Mouse (Mus musculus) heart, embryonic 15.5 days (tissue): Measurements from ENCODE around the gene Git1. TPM values are rescaled to one million over a fixed set of nuclear protein-coding genes. Genes with fewer than 3 reads are reported as not detected.
A peak's percentile ranks its signal among the peaks of the same experiment; 100 is the strongest.

ENCODE experiments used
- ATAC-seq: fragments of 200-750 bp; cut with Nextera tagmentation; replicated peaks from 2 replicates; pipeline ENCODE4 v1.8.0; 2017; ENCODE audit warnings: low read depth, moderate TSS enrichment; ENCODE audit not compliant: insufficient number of reproducible peaks, insufficient read depth, low FRiP score
- H3K27ac ChIP-seq: fragments of 300-500 bp; sonication (generic); 2 replicates; pipeline ENCODE4 v1.5.1; 2015; ENCODE audit warnings: mild to moderate bottlenecking, inconsistent platforms
- H3K27me3 ChIP-seq: fragments of 300-500 bp; sonication (generic); 2 replicates; pipeline ENCODE4 v1.6.1; 2015; ENCODE audit warnings: inconsistent platforms
- H3K36me3 ChIP-seq: fragments of 300-500 bp; sonication (generic); 2 replicates; pipeline ENCODE4 v1.6.1; 2015; ENCODE audit warnings: mild to moderate bottlenecking, inconsistent platforms
- H3K4me1 ChIP-seq: fragments of 300-500 bp; sonication (generic); replicated peaks from 2 replicates; pipeline ENCODE4 v1.6.1; 2015; ENCODE audit warnings: inconsistent platforms
- H3K4me2 ChIP-seq: fragments of 300-500 bp; sonication (generic); 2 replicates; pipeline ENCODE4 v1.6.1; 2015; ENCODE audit warnings: inconsistent platforms, mild to moderate bottlenecking, moderate library complexity
- H3K4me3 ChIP-seq: fragments of 300-500 bp; sonication (generic); 2 replicates; pipeline ENCODE4 v1.5.1; 2015; ENCODE audit warnings: mild to moderate bottlenecking, inconsistent platforms
- H3K9ac ChIP-seq: fragments of 300-500 bp; sonication (generic); 2 replicates; pipeline ENCODE4 v1.6.1; 2015; ENCODE audit warnings: mild to moderate bottlenecking, inconsistent platforms
- H3K9me3 ChIP-seq: fragments of 300-500 bp; sonication (generic); replicated peaks from 2 replicates; pipeline ENCODE4 v1.6.1; 2016; ENCODE audit warnings: inconsistent platforms
- WGBS: fragments of 180-500 bp; shearing (Covaris S2); methylation state at CpG from one replicate; pipeline ENCODE4 v1.1.7; 2015; ENCODE audit warnings: mixed read lengths; 5-methylcytosine and 5-hydroxymethylcytosine counted together
- polyA plus RNA-seq: library from polyadenylated mRNA; unstranded; fragments of >200 nt; fragmentation: Nextera tagmentation; extraction: Ambion mirVana; gene quantifications from 2 replicates; pipeline ENCODE4 v1.2.1, GENCODE M21; 2015

Gene Git1
- polyA plus RNA-seq, 1 experiment from 2014 or later = 6.8 TPM

DNA sequence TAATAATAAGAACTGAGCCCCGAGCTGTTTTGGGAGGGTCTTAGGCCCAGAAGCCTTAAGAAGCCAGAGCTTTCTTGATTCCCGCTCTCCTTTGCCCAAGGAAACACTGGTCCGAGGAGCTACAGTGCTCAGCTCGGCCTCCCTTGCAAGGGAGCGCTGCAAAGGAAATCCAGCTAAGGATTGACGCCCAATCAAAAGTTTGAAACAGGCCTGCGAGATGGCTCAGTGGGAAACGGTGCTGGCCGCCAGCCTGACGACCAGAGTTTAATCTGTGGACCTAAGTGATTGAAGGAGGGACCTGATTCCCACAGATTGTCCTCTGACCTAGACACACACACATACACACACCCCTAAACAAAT, 20.4 kb downstream of the Git1 start:
- H3K4me2 ChIP-seq = peak overlapping the region; percentile 96
- peak overlapping the region; percentile 71 for H3K27ac ChIP-seq
- H3K4me3 ChIP-seq = peak overlapping the region; percentile 90
- H3K4me1 ChIP-seq = peaks cover 42% of the 10 kb centered on the region
- WGBS = 13% methylated on average over 10 of the region's 10 CpGs
- peaks cover 6% of the 10 kb centered on the region; the same call in 1 of the 2 replicates for H3K27me3 ChIP-seq
- H3K9ac ChIP-seq = peak overlapping the region; percentile 51
- H3K36me3 ChIP-seq = no peaks in the 10 kb centered on the region; the same call in 1 of the 2 replicates
- no peak for ATAC-seq
- no peaks in the 10 kb centered on the region for H3K9me3 ChIP-seq

DNA sequence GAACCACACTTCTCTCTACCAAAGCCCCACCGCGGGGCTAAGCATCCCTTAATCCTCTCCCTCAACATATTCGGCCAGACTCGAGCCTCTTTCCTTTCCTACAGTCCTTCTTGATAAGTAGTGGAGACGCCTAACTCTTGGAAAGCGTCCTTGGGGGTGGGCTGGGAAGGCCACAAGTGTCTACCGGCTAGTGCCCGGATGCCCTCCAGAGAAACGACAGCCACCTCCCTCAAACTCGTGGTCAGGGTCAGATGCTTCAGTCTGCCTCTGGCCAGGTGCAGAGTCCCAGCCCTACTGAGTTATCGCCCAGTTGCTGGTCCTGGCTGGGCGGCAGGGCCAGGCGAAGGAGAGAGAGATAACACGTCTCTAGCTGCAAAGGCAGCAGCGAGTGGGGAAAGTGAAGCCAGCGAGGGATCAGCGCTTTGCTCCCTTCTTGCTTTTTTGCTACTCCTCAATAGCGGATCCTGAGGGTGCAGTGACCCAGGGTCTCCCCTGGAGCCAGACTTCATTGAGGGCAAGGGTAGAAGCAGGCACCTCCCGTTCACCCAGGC, 21.0 kb downstream of the Git1 start:
- H3K27ac ChIP-seq = peak overlapping the region; percentile 71
- H3K9me3 ChIP-seq = no peaks in the 10 kb centered on the region
- 5% methylated on average over 19 of the region's 19 CpGs for WGBS
- H3K4me3 ChIP-seq = peak overlapping the region; percentile 90
- peaks cover 39% of the 10 kb centered on the region for H3K4me1 ChIP-seq
- peak overlapping the region; percentile 51 for H3K9ac ChIP-seq
- H3K4me2 ChIP-seq = peak overlapping the region; percentile 96
- H3K36me3 ChIP-seq = no peaks in the 10 kb centered on the region
- ATAC-seq = no peak
- peaks cover 6% of the 10 kb centered on the region; the same call in 1 of the 2 replicates for H3K27me3 ChIP-seq

DNA sequence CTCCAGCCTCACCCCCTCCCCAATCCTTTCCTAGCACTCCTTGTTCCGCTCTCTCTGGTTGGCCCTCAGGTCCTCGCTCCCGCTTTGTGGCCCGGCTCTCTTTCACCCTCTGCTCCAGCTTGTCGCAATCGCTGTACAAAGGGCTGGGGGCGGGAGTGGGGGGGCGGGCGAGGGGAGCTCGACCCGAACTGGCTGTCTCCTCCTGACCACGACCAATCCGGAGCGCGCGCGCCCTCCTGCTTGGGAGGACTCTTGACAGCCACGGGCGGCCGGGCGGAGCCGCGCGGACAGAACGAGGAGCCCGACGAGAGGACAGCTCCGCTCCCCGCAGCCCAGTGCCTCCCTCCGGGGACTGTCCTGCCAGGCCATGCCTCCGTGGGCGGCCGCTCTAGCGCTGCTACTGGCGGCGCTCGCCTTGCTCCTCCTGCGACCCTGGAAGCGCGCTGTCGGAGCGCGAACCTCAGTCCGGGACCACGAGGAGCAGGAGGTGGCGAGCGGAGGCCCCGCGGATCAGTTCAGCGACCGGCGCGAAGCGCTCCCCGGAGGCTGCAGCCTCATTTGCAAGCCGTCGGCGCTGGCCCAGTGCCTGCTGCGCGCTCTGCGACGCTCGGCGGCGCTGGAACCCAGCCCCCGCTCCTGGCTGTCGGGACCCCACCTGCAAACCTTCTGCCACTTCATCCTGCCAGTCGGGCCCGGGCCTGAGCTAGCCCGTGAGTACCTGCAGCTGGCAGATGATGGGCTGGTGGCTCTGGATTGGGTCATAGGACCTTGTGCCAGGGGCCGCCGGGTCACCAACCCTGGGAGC, 21.7 kb downstream of the Git1 start, which contains the start of gene Abhd15:
Gene Abhd15, plus strand, starts transcription at position 290 of the 805 bp plus-strand sequence.
- Histone ChIP-seq H3K9me3 (no peaks in the 10 kb centered on the region), H3K27me3 (peaks cover 6% of the 10 kb centered on the region; the same call in 1 of the 2 replicates), H3K4me1 (peaks cover 39% of the 10 kb centered on the region), H3K27ac (peak within 1 kb of the TSS; percentile 71), H3K4me3 (peak within 1 kb of the TSS; percentile 90), H3K4me2 (peak within 1 kb of the TSS; percentile 96), H3K9ac (peak within 1 kb of the TSS; percentile 51), H3K36me3 (no peaks in the 10 kb centered on the region)
- peak; percentile 47 for ATAC-seq
- WGBS = under 1% methylated on average over 63 of the region's 72 CpGs

DNA sequence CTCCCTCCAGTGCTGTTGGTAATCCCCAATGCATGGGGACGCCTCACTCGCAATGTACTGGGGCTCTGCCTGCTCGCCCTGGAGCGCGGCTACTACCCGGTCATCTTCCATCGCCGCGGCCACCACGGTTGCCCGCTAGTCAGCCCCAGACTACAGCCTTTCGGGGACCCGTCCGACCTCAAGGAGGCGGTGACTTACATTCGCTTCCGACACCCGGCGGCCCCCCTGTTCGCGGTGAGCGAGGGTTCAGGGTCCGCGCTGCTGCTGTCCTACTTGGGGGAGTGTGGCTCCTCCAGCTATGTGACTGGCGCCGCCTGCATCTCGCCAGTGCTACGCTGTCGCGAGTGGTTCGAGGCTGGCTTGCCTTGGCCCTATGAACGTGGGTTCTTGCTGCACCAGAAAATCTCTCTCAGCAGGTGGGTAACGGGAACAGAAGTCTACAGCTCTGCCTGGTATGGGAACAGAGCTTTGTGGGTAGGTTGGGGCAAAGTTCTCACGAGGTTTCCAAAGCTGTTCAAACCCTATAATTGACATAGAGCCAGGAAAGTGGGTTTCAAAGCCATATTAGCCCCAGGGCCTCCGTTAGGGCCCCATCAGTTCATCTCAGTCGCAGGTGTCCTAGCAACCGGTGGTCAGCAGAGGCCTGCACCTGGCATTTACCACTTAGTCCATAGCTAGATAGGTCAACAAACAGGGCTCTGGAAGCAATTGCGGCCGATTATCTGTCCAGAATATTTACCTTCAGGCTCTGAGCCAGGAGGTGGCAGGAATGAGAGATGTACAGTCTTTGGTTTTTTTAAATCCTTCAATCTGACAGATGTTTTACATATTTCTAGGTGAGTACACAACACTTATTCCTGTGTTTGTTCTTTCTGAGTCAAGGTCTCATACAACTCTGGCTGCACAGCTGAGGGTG, 22.5 kb downstream of the Git1 start, which contains the start of gene Trp53i13:
Gene Trp53i13, minus strand, starts transcription at position 344 of the 916 bp plus-strand sequence.
- Histone ChIP-seq H3K4me2 (peak within 1 kb of the TSS; percentile 96), H3K27ac (peak within 1 kb of the TSS; percentile 71), H3K4me1 (peaks cover 39% of the 10 kb centered on the region), H3K9me3 (no peaks in the 10 kb centered on the region), H3K27me3 (peaks cover 6% of the 10 kb centered on the region; the same call in 1 of the 2 replicates), H3K36me3 (no peaks in the 10 kb centered on the region), H3K4me3 (peak within 1 kb of the TSS; percentile 90), H3K9ac (peak within 1 kb of the TSS; percentile 51)
- 11% methylated on average over 39 of the region's 39 CpGs for WGBS
- ATAC-seq = no peak

DNA sequence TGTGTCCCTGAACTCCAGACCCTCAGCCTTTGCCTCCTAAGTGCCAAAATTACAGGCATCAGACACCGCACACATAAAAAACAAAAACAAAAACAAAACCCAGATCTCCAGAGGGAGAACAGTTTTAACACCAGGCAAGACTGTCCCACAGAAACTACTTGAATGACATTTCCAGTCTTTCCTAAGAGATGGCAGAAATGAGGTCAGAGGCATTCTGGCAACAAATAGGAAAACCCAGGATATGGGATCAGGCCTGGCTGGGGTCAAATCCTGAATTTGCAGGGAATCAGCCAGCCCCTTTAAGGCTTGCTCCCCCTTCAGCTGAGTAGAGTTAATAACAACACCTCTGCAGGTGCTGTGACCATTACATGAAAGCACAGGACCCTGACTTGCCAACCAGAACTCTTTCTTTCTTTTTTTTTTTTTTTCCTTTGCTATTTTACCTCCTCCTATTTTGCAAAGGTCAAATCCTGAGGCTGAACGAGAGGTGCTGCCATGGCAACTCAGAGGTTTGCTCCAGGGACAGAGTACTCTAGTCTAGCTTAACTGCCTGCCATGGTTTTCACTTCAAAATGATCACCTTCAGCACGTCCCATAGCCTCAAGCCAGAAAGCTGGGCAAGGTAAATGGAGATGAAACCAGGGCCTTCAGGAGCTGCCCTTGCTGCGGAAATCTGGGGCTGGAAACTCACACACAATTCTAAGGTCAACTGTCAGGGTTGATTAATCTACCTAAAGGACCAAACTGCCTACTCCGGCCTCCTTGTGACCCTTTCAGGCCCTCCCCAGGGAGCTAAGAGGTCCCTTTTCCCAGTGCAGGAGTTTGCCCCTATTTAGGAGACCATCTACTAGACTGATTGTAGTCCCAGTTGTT, 23.4 kb downstream of the Git1 start:
- ATAC-seq = no peak
- no peak overlapping the region for H3K4me3 ChIP-seq
- H3K4me2 ChIP-seq = peak overlapping the region; percentile 96; the same call in 1 of the 2 replicates
- WGBS = 86% methylated on average over 5 of the region's 5 CpGs
- no peak overlapping the region for H3K9ac ChIP-seq
- no peaks in the 10 kb centered on the region for H3K9me3 ChIP-seq
- no peaks in the 10 kb centered on the region for H3K36me3 ChIP-seq
- H3K27ac ChIP-seq = no peak overlapping the region
- H3K4me1 ChIP-seq = peaks cover 34% of the 10 kb centered on the region
- H3K27me3 ChIP-seq = peaks cover 6% of the 10 kb centered on the region; the same call in 1 of the 2 replicates

DNA sequence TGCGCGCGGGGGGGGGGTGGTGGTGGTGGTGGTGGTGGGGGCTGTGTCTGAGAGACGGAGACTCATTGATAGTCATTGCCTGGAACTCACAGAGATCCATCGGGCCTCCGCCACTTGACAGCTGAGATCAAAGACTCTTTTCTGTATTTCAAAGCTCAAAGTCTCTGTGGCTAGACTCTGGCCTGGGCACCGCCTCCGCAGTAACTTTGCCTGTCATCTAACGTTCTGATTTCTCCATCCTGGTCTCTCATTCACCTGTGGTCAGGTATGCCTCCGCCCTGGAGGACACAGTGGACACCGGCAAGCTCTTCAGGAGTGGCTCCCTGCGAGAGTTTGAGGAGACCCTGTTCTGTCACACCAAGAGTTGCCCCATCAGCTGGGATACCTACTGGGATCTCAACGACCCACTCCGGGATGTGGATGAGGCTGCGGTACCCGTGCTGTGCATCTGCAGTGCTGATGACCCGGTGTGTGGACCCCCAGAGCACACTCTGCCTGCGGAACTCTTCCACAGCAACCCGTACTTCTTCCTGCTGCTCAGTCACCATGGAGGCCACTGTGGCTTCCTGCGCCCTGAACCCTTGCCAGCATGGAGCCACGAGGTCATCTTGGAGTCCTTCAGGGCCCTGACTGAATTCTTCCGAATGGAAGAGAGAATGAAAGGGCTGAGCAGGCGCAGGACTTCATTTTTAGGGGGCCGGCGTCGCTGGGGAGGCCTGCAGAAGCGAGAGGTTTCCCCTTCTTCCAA, 24.9 kb downstream of the Git1 start:
- H3K9ac ChIP-seq = no peak overlapping the region
- H3K27ac ChIP-seq = peak overlapping the region; percentile 21; the same call in 1 of the 2 replicates
- 70% methylated on average over 27 of the region's 27 CpGs for WGBS
- ATAC-seq = no peak
- H3K36me3 ChIP-seq = no peaks in the 10 kb centered on the region
- H3K27me3 ChIP-seq = peaks cover 6% of the 10 kb centered on the region; the same call in 1 of the 2 replicates
- H3K9me3 ChIP-seq = no peaks in the 10 kb centered on the region
- H3K4me2 ChIP-seq = no peak overlapping the region
- H3K4me3 ChIP-seq = no peak overlapping the region
- H3K4me1 ChIP-seq = peaks cover 28% of the 10 kb centered on the region

DNA sequence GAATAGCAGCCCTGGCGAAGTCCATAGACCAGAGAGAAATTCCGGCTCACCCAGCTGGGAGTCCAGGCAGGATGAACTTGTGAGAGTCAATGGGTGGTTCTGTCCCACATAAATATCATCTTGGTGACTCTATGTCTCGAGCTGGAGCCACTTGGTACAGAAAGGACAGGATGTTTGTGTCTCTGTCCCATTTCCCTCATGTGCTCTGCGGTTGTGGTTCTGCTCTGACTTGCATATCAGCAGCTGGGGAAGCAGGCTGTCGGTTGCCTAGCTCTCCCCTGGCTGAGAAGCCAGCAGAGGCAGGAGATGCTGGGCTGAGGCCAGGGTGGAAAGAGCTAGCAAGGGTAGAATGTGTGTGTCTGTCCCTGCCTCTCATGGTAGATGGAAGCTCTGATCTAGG, 25.7 kb downstream of the Git1 start, which contains the start of gene Gm10392:
Gene Gm10392, minus strand, starts transcription at position 156 of the 400 bp plus-strand sequence.
- no peak within 1 kb of the TSS for H3K4me3 ChIP-seq
- H3K9ac ChIP-seq = no peak within 1 kb of the TSS
- 46% methylated on average over 5 of the region's 5 CpGs for WGBS
- no peaks in the 10 kb centered on the region for H3K36me3 ChIP-seq
- H3K27me3 ChIP-seq = peaks cover 6% of the 10 kb centered on the region; the same call in 1 of the 2 replicates
- peaks cover 22% of the 10 kb centered on the region for H3K4me1 ChIP-seq
- no peak for ATAC-seq
- no peaks in the 10 kb centered on the region for H3K9me3 ChIP-seq
- peak within 1 kb of the TSS; percentile 21; the same call in 1 of the 2 replicates for H3K27ac ChIP-seq
- H3K4me2 ChIP-seq = no peak within 1 kb of the TSS

DNA sequence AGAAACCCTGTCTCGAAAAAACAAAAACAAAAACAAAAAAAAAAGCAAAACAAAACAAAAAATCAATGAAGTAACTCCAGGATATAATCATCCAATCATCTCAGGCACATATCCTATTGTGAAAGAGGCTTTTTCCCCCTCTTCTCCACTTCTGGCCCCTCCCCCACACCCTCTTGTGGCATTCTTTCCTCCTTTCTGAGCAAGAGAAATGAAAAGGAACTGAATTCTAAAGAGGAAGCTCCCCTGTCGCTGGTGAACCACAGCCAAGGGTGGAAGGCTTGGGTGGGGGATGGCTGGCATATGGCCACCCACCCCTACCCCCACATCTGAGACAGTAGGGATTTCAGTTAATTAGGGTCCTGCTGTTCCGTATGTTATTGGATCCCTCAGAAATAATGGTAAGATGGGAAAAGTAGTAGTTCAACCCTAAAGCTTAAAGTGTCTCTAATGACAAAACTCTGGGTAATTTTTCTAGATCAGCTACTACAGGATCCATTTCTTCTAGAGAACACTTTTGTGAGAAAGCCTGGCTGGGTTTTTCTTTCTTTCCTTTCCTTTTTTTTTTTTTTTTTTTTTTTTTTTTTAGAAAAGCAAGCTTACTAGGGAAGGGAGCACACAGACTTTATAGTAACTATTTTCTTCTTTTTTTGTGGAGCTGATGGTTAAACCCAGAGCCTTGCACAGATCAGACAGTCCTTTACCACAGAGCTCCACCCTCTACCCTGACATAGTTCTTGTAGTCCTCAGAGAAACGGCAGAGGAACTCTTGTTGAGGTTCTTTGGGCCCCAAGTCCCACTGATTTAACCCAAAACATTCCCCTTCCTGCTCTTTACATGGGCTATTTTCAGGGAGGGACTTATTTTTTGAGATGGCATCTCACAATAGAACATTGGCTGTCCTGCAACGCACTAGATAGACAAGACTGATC, 27.5 kb downstream of the Git1 start:
- 52% methylated on average over 5 of the region's 5 CpGs for WGBS
- H3K36me3 ChIP-seq = no peaks in the 10 kb centered on the region
- peaks cover 3% of the 10 kb centered on the region for H3K4me1 ChIP-seq
- no peak for ATAC-seq
- no peaks in the 10 kb centered on the region for H3K9me3 ChIP-seq
- H3K27me3 ChIP-seq = peaks cover 6% of the 10 kb centered on the region; the same call in 1 of the 2 replicates
- H3K9ac ChIP-seq = no peak overlapping the region
- no peak overlapping the region for H3K4me3 ChIP-seq
- no peak overlapping the region for H3K27ac ChIP-seq
- no peak overlapping the region for H3K4me2 ChIP-seq
